Mouse (Mus musculus) thymus, adult 2 months (tissue): ENCODE measurements around the gene Rimklb.

Experiments used
- CTCF ChIP-seq: fragments of 200-500 bp; IDR thresholded peaks from 2 replicates; pipeline ENCODE4 v1.5.1; 2012; ENCODE audit warnings: mild to moderate bottlenecking, control low read depth, low read length, moderate library complexity, borderline replicate concordance; ENCODE audit not compliant: control insufficient read depth, poor library complexity, insufficient read depth; ENCODE audit errors: extremely low read depth
- POLR2A ChIP-seq: fragments of 200-500 bp; IDR thresholded peaks from 2 replicates; pipeline ENCODE4 v1.6.1; 2012; ENCODE audit warnings: mild to moderate bottlenecking, low read length, control low read depth, moderate library complexity; ENCODE audit not compliant: control insufficient read depth, poor library complexity, insufficient read depth; ENCODE audit errors: extremely low read depth

- TF ChIP-seq CTCF (no peak), POLR2A (no peak)
Observed at GRCm38 (mm10) chr6:122411281-122411680, 87.3 kb downstream of the Rimklb start.
